Mouse (Mus musculus) embryonic facial prominence, embryonic 13.5 days (tissue): Measurements from ENCODE around the gene Patl1. TPM values are rescaled to one million over a fixed set of nuclear protein-coding genes. Genes with fewer than 3 reads are reported as not detected.
A peak's percentile ranks its signal among the peaks of the same experiment; 100 is the strongest.
"Not testable (repeated sequence)": the region's sequence is repeated elsewhere in the genome, so short reads cannot be mapped to it uniquely, and the experiment has no call there.

Experiments used
- ATAC-seq: fragments of 200-750 bp; cut with Nextera tagmentation; 2 replicates; pipeline ENCODE4 v1.8.0; 2017; ENCODE audit warnings: low read depth; ENCODE audit not compliant: insufficient number of reproducible peaks, insufficient read depth, low FRiP score, low TSS enrichment
- H3K27ac ChIP-seq: fragments of 300-500 bp; sonication (generic); 2 replicates; pipeline ENCODE4 v1.5.1; 2015; ENCODE audit warnings: moderate library complexity, mild to moderate bottlenecking, inconsistent platforms
- H3K27me3 ChIP-seq: fragments of 300-500 bp; sonication (generic); 2 replicates; pipeline ENCODE4 v1.6.1; 2015; ENCODE audit warnings: mild to moderate bottlenecking, inconsistent platforms
- H3K36me3 ChIP-seq: fragments of 300-500 bp; sonication (generic); 2 replicates; pipeline ENCODE4 v1.6.1; 2015; ENCODE audit warnings: mild to moderate bottlenecking, inconsistent platforms
- H3K4me1 ChIP-seq: fragments of 300-500 bp; sonication (generic); 2 replicates; pipeline ENCODE4 v1.6.1; 2015; ENCODE audit warnings: inconsistent platforms
- H3K4me2 ChIP-seq: fragments of 300-500 bp; sonication (generic); 2 replicates; pipeline ENCODE4 v1.6.1; 2015; ENCODE audit warnings: moderate library complexity, mild to moderate bottlenecking, inconsistent platforms
- H3K4me3 ChIP-seq: fragments of 300-500 bp; sonication (generic); 2 replicates; pipeline ENCODE4 v1.5.1; 2015; ENCODE audit warnings: mild to moderate bottlenecking, inconsistent platforms
- H3K9ac ChIP-seq: fragments of 300-500 bp; sonication (generic); 2 replicates; pipeline ENCODE4 v1.6.1; 2015; ENCODE audit warnings: mild to moderate bottlenecking, inconsistent platforms
- H3K9me3 ChIP-seq: fragments of 300-500 bp; sonication (generic); 2 replicates; pipeline ENCODE4 v1.6.1; 2016; ENCODE audit warnings: inconsistent platforms
- WGBS: fragments of 180-500 bp; shearing (Covaris S2); methylation state at CpG from one replicate; pipeline ENCODE4 v1.1.7; 2015; ENCODE audit warnings: mixed read lengths; 5-methylcytosine and 5-hydroxymethylcytosine counted together
- polyA plus RNA-seq: library from polyadenylated mRNA; unstranded; fragments of >200 nt; fragmentation: Nextera tagmentation; extraction: Ambion mirVana; gene quantifications from 2 replicates; pipeline ENCODE4 v1.2.1, GENCODE M21; 2015

The Patl1 gene
- polyA plus RNA-seq: 18.9 and 20.5 TPM in 2 replicates

GRCm38 (mm10) chr19:11912037-11912532 lies at the start of gene Patl1:
Gene Patl1, plus strand, starts transcription at chr19:11912399.
- H3K4me3 ChIP-seq: peak within 1 kb of the TSS; percentile 84
- WGBS: under 1% methylated on average over 23 of the region's 53 CpGs
- peak within 1 kb of the TSS; percentile 93 for H3K27ac ChIP-seq
- H3K9ac ChIP-seq: peak within 1 kb of the TSS; percentile 91
- peaks cover 13% of the 10 kb centered on the region for H3K36me3 ChIP-seq
- peak within 1 kb of the TSS; percentile 84 for H3K4me2 ChIP-seq
- H3K4me1 ChIP-seq: peaks cover 16% of the 10 kb centered on the region
- H3K27me3 ChIP-seq: no peaks in the 10 kb centered on the region
- ATAC-seq: peak; percentile 97
- no peaks in the 10 kb centered on the region for H3K9me3 ChIP-seq

GRCm38 (mm10) chr19:11867837-11868236 lies 44.4 kb upstream of the Patl1 start:
- H3K9me3 ChIP-seq: no peaks in the 10 kb centered on the region
- H3K27ac ChIP-seq: no peak overlapping the region
- H3K4me3 ChIP-seq: no peak overlapping the region
- H3K4me1 ChIP-seq: no peaks in the 10 kb centered on the region
- no peaks in the 10 kb centered on the region for H3K27me3 ChIP-seq
- no peak overlapping the region for H3K9ac ChIP-seq
- WGBS: 84% methylated on average over 2 of the region's 2 CpGs
- ATAC-seq: no peak
- no peak overlapping the region for H3K4me2 ChIP-seq
- no peaks in the 10 kb centered on the region for H3K36me3 ChIP-seq

GRCm38 (mm10) chr19:11875006-11875405 lies 37.2 kb upstream of the Patl1 start, which contains the start of gene Olfr1419:
Gene Olfr1419, minus strand, starts transcription at chr19:11875106.
- Histone ChIP-seq H3K4me3 (no peak within 1 kb of the TSS), H3K36me3 (no peaks in the 10 kb centered on the region), H3K9ac (no peak within 1 kb of the TSS), H3K4me2 (no peak within 1 kb of the TSS), H3K9me3 (no peaks in the 10 kb centered on the region), H3K27ac (no peak within 1 kb of the TSS), H3K4me1 (no peaks in the 10 kb centered on the region), H3K27me3 (no peaks in the 10 kb centered on the region)
- no peak for ATAC-seq
- 37% methylated on average over 1 of the region's 1 CpGs for WGBS

GRCm38 (mm10) chr19:11878404-11878803 lies 33.8 kb upstream of the Patl1 start:
- H3K9ac ChIP-seq, H3K27me3 ChIP-seq, H3K27ac ChIP-seq: not testable (repeated sequence)

GRCm38 (mm10) chr19:11886265-11886664 lies 25.9 kb upstream of the Patl1 start, which contains the start of gene Olfr1420:
Gene Olfr1420, plus strand, starts transcription at chr19:11886565.
- no peaks in the 10 kb centered on the region for H3K27me3 ChIP-seq
- WGBS: 50% methylated on average over 1 of the region's 1 CpGs
- H3K4me2 ChIP-seq: no peak within 1 kb of the TSS
- no peak for ATAC-seq
- no peaks in the 10 kb centered on the region for H3K36me3 ChIP-seq
- H3K9me3 ChIP-seq: no peaks in the 10 kb centered on the region
- no peak within 1 kb of the TSS for H3K4me3 ChIP-seq
- H3K27ac ChIP-seq: no peak within 1 kb of the TSS
- H3K9ac ChIP-seq: no peak within 1 kb of the TSS
- H3K4me1 ChIP-seq: no peaks in the 10 kb centered on the region

More at GRCm38 (mm10) chr19:11878404-11878803, 33.8 kb upstream of the Patl1 start:
- H3K36me3 ChIP-seq, H3K4me2 ChIP-seq, H3K4me3 ChIP-seq, H3K9me3 ChIP-seq, H3K4me1 ChIP-seq, ATAC-seq: not testable (repeated sequence)
- 66% methylated on average over 22 of the region's 22 CpGs for WGBS

GRCm38 (mm10) chr19:11911021-11911420 lies 1.2 kb upstream of the Patl1 start:
- no peaks in the 10 kb centered on the region for H3K9me3 ChIP-seq
- H3K4me2 ChIP-seq: peak overlapping the region; percentile 84
- ATAC-seq: no peak
- no peak overlapping the region for H3K27ac ChIP-seq
- peak overlapping the region; percentile 79; the same call in 1 of the 2 replicates for H3K9ac ChIP-seq
- WGBS: 88% methylated on average over 5 of the region's 5 CpGs
- H3K36me3 ChIP-seq: peaks cover 7% of the 10 kb centered on the region; the same call in 1 of the 2 replicates
- H3K4me3 ChIP-seq: peak overlapping the region; percentile 84
- no peaks in the 10 kb centered on the region for H3K27me3 ChIP-seq
- peaks cover 14% of the 10 kb centered on the region for H3K4me1 ChIP-seq

- H3K4me2 ChIP-seq: peak overlapping the region; percentile 84
- H3K36me3 ChIP-seq: peaks cover 12% of the 10 kb centered on the region
- peak overlapping the region; percentile 79 for H3K9ac ChIP-seq
- H3K27ac ChIP-seq: peak overlapping the region; percentile 93
- peak overlapping the region; percentile 84 for H3K4me3 ChIP-seq
- ATAC-seq: no peak
- no peaks in the 10 kb centered on the region for H3K27me3 ChIP-seq
- H3K4me1 ChIP-seq: peaks cover 16% of the 10 kb centered on the region
- H3K9me3 ChIP-seq: no peaks in the 10 kb centered on the region
- 5% methylated on average over 17 of the region's 17 CpGs for WGBS
These were observed 596 bp upstream of the Patl1 start for GRCm38 (mm10) chr19:11911603-11912002.

GRCm38 (mm10) chr19:11912533-11913121 lies 428 bp downstream of the Patl1 start:
- H3K27me3 ChIP-seq: no peaks in the 10 kb centered on the region
- under 1% methylated on average over 53 of the region's 54 CpGs for WGBS
- peak overlapping the region; percentile 91 for H3K9ac ChIP-seq
- peak; percentile 71 for ATAC-seq
- H3K4me1 ChIP-seq: peaks cover 16% of the 10 kb centered on the region
- H3K27ac ChIP-seq: peak overlapping the region; percentile 93
- peaks cover 13% of the 10 kb centered on the region for H3K36me3 ChIP-seq
- no peaks in the 10 kb centered on the region for H3K9me3 ChIP-seq
- peak overlapping the region; percentile 84 for H3K4me2 ChIP-seq
- H3K4me3 ChIP-seq: peak overlapping the region; percentile 84

- no peaks in the 10 kb centered on the region for H3K27me3 ChIP-seq
- H3K36me3 ChIP-seq: peaks cover 23% of the 10 kb centered on the region
- 34% methylated on average over 2 of the region's 2 CpGs for WGBS
- no peak overlapping the region for H3K9ac ChIP-seq
- H3K4me2 ChIP-seq: no peak overlapping the region
- no peaks in the 10 kb centered on the region for H3K9me3 ChIP-seq
- no peak overlapping the region for H3K27ac ChIP-seq
- H3K4me3 ChIP-seq: no peak overlapping the region
- peaks cover 16% of the 10 kb centered on the region for H3K4me1 ChIP-seq
- ATAC-seq: no peak
These were observed 3.6 kb downstream of the Patl1 start for GRCm38 (mm10) chr19:11915804-11916203.

GRCm38 (mm10) chr19:11922068-11922467 lies 9.9 kb downstream of the Patl1 start:
- 86% methylated on average over 1 of the region's 1 CpGs for WGBS

GRCm38 (mm10) chr19:11922515-11922914 lies 10.3 kb downstream of the Patl1 start:
- not testable (repeated sequence) for H3K4me3 ChIP-seq, H3K4me1 ChIP-seq, H3K9ac ChIP-seq, ATAC-seq, H3K9me3 ChIP-seq, H3K27me3 ChIP-seq, H3K27ac ChIP-seq, H3K4me2 ChIP-seq
- 95% methylated on average over 2 of the region's 2 CpGs for WGBS
- peaks cover 65% of the 10 kb centered on the region for H3K36me3 ChIP-seq

More at GRCm38 (mm10) chr19:11922068-11922467, 9.9 kb downstream of the Patl1 start:
- Histone ChIP-seq H3K27ac (no peak overlapping the region), H3K36me3 (peaks cover 60% of the 10 kb centered on the region), H3K4me3 (no peak overlapping the region), H3K4me2 (no peak overlapping the region), H3K4me1 (no peaks in the 10 kb centered on the region), H3K9ac (no peak overlapping the region), H3K9me3 (no peaks in the 10 kb centered on the region), H3K27me3 (no peaks in the 10 kb centered on the region)
- no peak for ATAC-seq

GRCm38 (mm10) chr19:11926380-11926779 lies 14.2 kb downstream of the Patl1 start:
- Histone ChIP-seq H3K27me3 (no peaks in the 10 kb centered on the region), H3K27ac (no peak overlapping the region), H3K4me3 (no peak overlapping the region), H3K9ac (no peak overlapping the region), H3K4me2 (no peak overlapping the region), H3K4me1 (no peaks in the 10 kb centered on the region), H3K36me3 (peaks cover 83% of the 10 kb centered on the region), H3K9me3 (no peaks in the 10 kb centered on the region)
- ATAC-seq: no peak
- WGBS: 89% methylated on average over 2 of the region's 2 CpGs
